Mouse (Mus musculus): ENCODE results near the gene Ndufv3. TPM values are rescaled to one million over a fixed set of nuclear protein-coding genes. Genes with fewer than 3 reads are reported as not detected.

Ndufv3 gene
- total and polyA plus RNA-seq, 3 experiments: 158 to 1,046 (median 189) TPM

DNA sequence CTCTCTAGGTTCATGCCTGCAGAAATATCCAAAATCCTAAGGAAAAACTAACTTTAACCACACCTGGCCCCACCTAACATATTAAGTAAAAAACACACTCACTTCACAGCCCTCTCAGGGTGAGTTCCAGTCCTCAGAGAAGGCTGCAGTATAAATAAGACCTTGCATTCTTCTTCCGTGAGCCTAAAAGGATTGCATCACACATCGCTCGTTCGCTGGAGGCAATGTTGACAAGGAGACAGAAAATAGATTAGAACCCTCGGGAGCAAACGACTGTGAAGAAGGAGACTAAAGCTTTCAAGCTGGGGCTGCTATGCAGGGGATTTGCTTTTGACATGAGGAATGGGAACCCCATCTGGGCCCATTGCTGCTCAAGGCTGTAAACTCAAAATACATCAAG, 23.7 kb downstream of the Ndufv3 start:
- Histone ChIP-seq H3K79me2 (ENCODE audit: control insufficient read depth, insufficient read depth, low read length, poor library complexity) (no peaks in the 10 kb centered on the region), H3K4me1 (ENCODE audit: control insufficient read depth in 1 of 2, insufficient read depth in 2 of 2, low read length in 2 of 2) (no peaks in the 10 kb centered on the region), H3K36me3 (ENCODE audit: control insufficient read depth in 1 of 2, insufficient read depth in 2 of 2, low read length in 2 of 2) (no peaks in the 10 kb centered on the region), H3K27ac (ENCODE audit: control insufficient read depth, low read depth, low read length) (no peak overlapping the region), H3K9ac (ENCODE audit: control insufficient read depth, low read depth, low read length, poor library complexity, severe bottlenecking) (no peak overlapping the region), H3K27me3 (ENCODE audit: control insufficient read depth in 1 of 2, insufficient read depth in 2 of 2, low read length in 2 of 2) (0 out of 4 replicates have a peak, but pooled peaks cover 0 to 1% of the 10 kb centered on the region in 2 experiments), H3K4me3 (ENCODE audit: control insufficient read depth in 1 of 2, insufficient read depth in 1 of 2, low read depth in 2 of 2, low read length in 2 of 2) (no peak overlapping the region), H3K9me3 (replicated peaks; ENCODE audit: insufficient read depth, low read length) (no peaks in the 10 kb centered on the region)
- no peak for TF ChIP-seq HCFC1 (IDR thresholded peaks at IDR 0.05; ENCODE audit: low read depth, low read length)
- DNase-seq (ENCODE audit: low read depth, low spot score): no peak

DNA sequence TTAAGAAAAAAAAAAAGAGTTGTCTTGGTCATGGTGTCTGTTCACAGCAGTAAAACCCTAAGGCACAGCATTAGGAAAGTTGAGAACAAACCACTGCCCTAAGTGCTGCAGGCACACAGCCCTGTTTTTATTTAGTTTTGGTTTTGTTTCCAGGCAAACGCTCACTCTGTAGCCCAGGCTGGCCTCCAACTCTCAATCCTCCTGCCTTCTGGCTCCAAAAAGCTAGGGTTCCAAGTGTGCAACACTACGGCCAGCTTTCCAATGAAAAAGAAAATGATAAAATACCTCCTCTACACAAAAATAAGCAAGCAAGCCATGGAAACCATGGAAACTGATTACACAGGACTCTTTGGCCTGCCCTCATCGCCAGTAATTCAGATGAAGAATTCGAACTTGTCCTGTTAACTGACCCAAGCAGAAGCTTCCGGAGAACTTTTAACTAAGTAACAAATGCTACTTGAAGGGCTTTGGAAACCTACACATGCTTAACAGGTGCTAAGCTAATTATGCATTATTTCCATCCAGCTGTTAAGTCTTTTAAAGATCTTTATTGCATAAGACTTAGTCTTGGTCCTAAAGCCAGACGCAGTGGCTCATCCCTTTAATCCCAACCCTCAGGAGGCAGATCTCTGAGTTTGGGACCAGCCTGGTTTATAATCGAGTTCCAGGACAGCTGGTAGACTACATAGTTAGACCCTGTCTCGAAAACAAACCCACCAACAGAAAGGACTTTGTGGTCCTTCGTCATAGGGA, 26.7 kb downstream of the Ndufv3 start:
- Histone ChIP-seq H3K36me3 (ENCODE audit: control insufficient read depth in 1 of 2, insufficient read depth in 2 of 2, low read length in 2 of 2) (no peaks in the 10 kb centered on the region), H3K27me3 (ENCODE audit: control insufficient read depth in 1 of 2, insufficient read depth in 2 of 2, low read length in 2 of 2) (no peaks in the 10 kb centered on the region; a peak in 1 of 4 replicates), H3K4me1 (ENCODE audit: control insufficient read depth in 1 of 2, insufficient read depth in 2 of 2, low read length in 2 of 2) (no peaks in the 10 kb centered on the region), H3K27ac (ENCODE audit: control insufficient read depth, low read depth, low read length) (no peak overlapping the region), H3K4me3 (ENCODE audit: control insufficient read depth in 1 of 2, insufficient read depth in 1 of 2, low read depth in 2 of 2, low read length in 2 of 2) (no peak overlapping the region), H3K79me2 (ENCODE audit: control insufficient read depth, insufficient read depth, low read length, poor library complexity) (no peaks in the 10 kb centered on the region; the same call in 1 of the 2 replicates), H3K9me3 (replicated peaks; ENCODE audit: insufficient read depth, low read length) (no peaks in the 10 kb centered on the region), H3K9ac (ENCODE audit: control insufficient read depth, low read depth, low read length, poor library complexity, severe bottlenecking) (no peak overlapping the region)
- TF ChIP-seq RAD21 (IDR thresholded peaks at IDR 0.05; ENCODE audit: low read depth, low read length): no peak
- no peak for TF ChIP-seq TAL1 (IDR thresholded peaks at IDR 0.05; ENCODE audit: low read length)
- TF ChIP-seq ZKSCAN1 (IDR thresholded peaks at IDR 0.05; ENCODE audit: low read depth, low read length): no peak
- no peak for TF ChIP-seq KAT2A (conservative IDR thresholded peaks at IDR 0.05; ENCODE audit: low read depth, low read length)
- no peak for TF ChIP-seq TCF12 (IDR thresholded peaks at IDR 0.05; ENCODE audit: low read depth, low read length)
- no peak for TF ChIP-seq EP300 (IDR thresholded peaks at IDR 0.05; ENCODE audit: low read depth in 1 of 2, low read length in 2 of 2)
- TF ChIP-seq RCOR1 (IDR thresholded peaks at IDR 0.05; ENCODE audit: low read depth, low read length): no peak
- TF ChIP-seq ZC3H11A (IDR thresholded peaks at IDR 0.05; ENCODE audit: low read depth, low read length): no peak
- TF ChIP-seq CTCF (IDR thresholded peaks at IDR 0.05 in 2 of 3, conservative IDR thresholded peaks at IDR 0.05 in 1 of 3; ENCODE audit: control insufficient read depth in 1 of 3, insufficient read depth in 1 of 3, low read depth in 2 of 3, low read length in 3 of 3, poor library complexity in 1 of 3, severe bottlenecking in 1 of 3): no peak
- TF ChIP-seq TBP (IDR thresholded peaks at IDR 0.05; ENCODE audit: low read depth, low read length): no peak
- DNase-seq (ENCODE audit: low read depth, low spot score): no peak

DNA sequence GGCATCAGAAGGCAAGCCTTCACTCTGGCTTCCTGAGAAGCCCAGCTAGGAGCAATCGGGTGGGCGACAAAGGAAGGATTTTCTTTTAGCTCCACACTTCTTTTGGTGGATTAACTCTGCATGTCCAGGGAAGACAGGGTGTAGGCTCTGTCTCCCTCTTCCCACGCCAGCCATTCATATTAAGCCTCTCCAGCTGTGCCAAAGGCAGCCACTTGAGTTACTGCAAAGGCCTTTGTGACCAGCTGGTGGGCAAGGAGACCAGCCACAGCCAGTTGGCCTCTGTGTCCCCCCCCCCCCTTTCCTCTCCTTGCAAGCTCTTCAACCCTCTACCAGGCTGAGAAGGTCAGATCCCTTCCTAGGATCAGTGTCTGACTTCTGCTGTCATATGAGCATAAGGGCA, 28.1 kb downstream of the Ndufv3 start:
- DNase-seq (ENCODE audit: low read depth, low spot score): no peak
- no peaks in the 10 kb centered on the region for H3K9me3 ChIP-seq (replicated peaks; ENCODE audit: insufficient read depth, low read length)
- no peak overlapping the region for H3K9ac ChIP-seq (ENCODE audit: control insufficient read depth, low read depth, low read length, poor library complexity, severe bottlenecking)
- no peak overlapping the region for H3K27ac ChIP-seq (ENCODE audit: control insufficient read depth, low read depth, low read length)
- no peaks in the 10 kb centered on the region for H3K36me3 ChIP-seq (ENCODE audit: control insufficient read depth in 1 of 2, insufficient read depth in 2 of 2, low read length in 2 of 2)
- H3K4me3 ChIP-seq (ENCODE audit: control insufficient read depth in 1 of 2, insufficient read depth in 1 of 2, low read depth in 2 of 2, low read length in 2 of 2): no peak overlapping the region
- no peaks in the 10 kb centered on the region; a peak in 1 of 4 replicates for H3K27me3 ChIP-seq (ENCODE audit: control insufficient read depth in 1 of 2, insufficient read depth in 2 of 2, low read length in 2 of 2)
- no peaks in the 10 kb centered on the region for H3K4me1 ChIP-seq (ENCODE audit: control insufficient read depth in 1 of 2, insufficient read depth in 2 of 2, low read length in 2 of 2)
- TF ChIP-seq MYB (IDR thresholded peaks at IDR 0.05; ENCODE audit: low read depth, low read length) (no peak), RAD21 (IDR thresholded peaks at IDR 0.05; ENCODE audit: low read depth, low read length) (no peak), HCFC1 (IDR thresholded peaks at IDR 0.05; ENCODE audit: low read depth, low read length) (no peak), SIN3A (IDR thresholded peaks at IDR 0.05; ENCODE audit: low read length) (no peak)
- H3K79me2 ChIP-seq (ENCODE audit: control insufficient read depth, insufficient read depth, low read length, poor library complexity): no peaks in the 10 kb centered on the region; the same call in 1 of the 2 replicates

Measured in MEL (cell line).